Mouse (Mus musculus) G1E (cell line): Measurements from ENCODE around the gene Eef1akmt2. TPM values are rescaled to one million over a fixed set of nuclear protein-coding genes. Genes with fewer than 3 reads are reported as not detected.

ENCODE experiments used
- ATAC-seq: 2 replicates; pipeline ENCODE4 v1.8.0; 2016; ENCODE audit warnings: mild to moderate bottlenecking; ENCODE audit not compliant: insufficient number of reproducible peaks, poor library complexity, low FRiP score, severe bottlenecking; ENCODE audit errors: extremely low read depth
- DNase-seq: peaks from one replicate; pipeline ENCODE4 v3.0.0; 2012; ENCODE audit warnings: low spot score
- H3K27me3 ChIP-seq: 2 replicates; pipeline ENCODE4 v1.6.1; 2012; ENCODE audit warnings: mild to moderate bottlenecking, low read length, inconsistent platforms; ENCODE audit not compliant: insufficient read depth
- H3K36me3 ChIP-seq: replicated peaks from 2 replicates; pipeline ENCODE3; 2012; ENCODE audit warnings: mild to moderate bottlenecking, inconsistent platforms
- H3K4me1 ChIP-seq: 2 replicates; pipeline ENCODE4 v1.6.1; 2012; ENCODE audit warnings: low read depth, low read length, inconsistent platforms, mixed read lengths; ENCODE audit not compliant: insufficient read depth
- H3K4me3 ChIP-seq: 2 replicates; pipeline ENCODE4 v1.5.1; 2012; ENCODE audit warnings: low read depth, mild to moderate bottlenecking, inconsistent platforms, low read length, moderate library complexity, mixed read lengths
- H3K9me3 ChIP-seq: replicated peaks from 2 replicates; pipeline ENCODE4 v1.6.1; 2012; ENCODE audit warnings: inconsistent platforms
- CTCF ChIP-seq: IDR thresholded peaks from 2 replicates; pipeline ENCODE4 v1.5.1; 2012; ENCODE audit warnings: low read depth, low read length, inconsistent platforms, mixed read lengths
- GATA1 ChIP-seq: IDR thresholded peaks from 2 replicates; pipeline ENCODE4 v1.6.1; 2012; ENCODE audit warnings: borderline replicate concordance, low read length, inconsistent platforms, mixed read lengths
- GATA2 ChIP-seq: IDR thresholded peaks from 2 replicates; pipeline ENCODE4 v1.6.1; 2012; ENCODE audit warnings: low read depth, low read length, inconsistent platforms, borderline replicate concordance
- POLR2AphosphoS5 ChIP-seq: IDR thresholded peaks from 2 replicates; pipeline ENCODE4 v1.6.1; 2012; ENCODE audit warnings: low read depth, low read length, inconsistent platforms; ENCODE audit not compliant: insufficient replicate concordance
- TAL1 ChIP-seq: conservative IDR thresholded peaks from 2 replicates; pipeline ENCODE4 v1.6.1; 2012; ENCODE audit warnings: low read depth, low read length, inconsistent platforms, mixed read lengths
- polyA plus RNA-seq: library from polyadenylated mRNA; stranded (reverse); fragments of >175 nt; gene quantifications from 2 replicates; pipeline ENCODE4 v1.2.3, GENCODE M21; 2012
- total RNA-seq, 2 experiments: library from RNA; stranded (forward) in 1 of 2; stranded (reverse) in 1 of 2; fragments of 200-1000 nt in 1 of 2; fragments of >200 nt in 1 of 2; fragmentation: Nextera tagmentation in 1 of 2; gene quantifications; 2 replicates each; pipeline ENCODE4 v1.2.3; 2014 to 2017

Eef1akmt2 gene
- total and polyA plus RNA-seq, 3 experiments: 16.5 to 74.1 (median 28.4) TPM

DNA sequence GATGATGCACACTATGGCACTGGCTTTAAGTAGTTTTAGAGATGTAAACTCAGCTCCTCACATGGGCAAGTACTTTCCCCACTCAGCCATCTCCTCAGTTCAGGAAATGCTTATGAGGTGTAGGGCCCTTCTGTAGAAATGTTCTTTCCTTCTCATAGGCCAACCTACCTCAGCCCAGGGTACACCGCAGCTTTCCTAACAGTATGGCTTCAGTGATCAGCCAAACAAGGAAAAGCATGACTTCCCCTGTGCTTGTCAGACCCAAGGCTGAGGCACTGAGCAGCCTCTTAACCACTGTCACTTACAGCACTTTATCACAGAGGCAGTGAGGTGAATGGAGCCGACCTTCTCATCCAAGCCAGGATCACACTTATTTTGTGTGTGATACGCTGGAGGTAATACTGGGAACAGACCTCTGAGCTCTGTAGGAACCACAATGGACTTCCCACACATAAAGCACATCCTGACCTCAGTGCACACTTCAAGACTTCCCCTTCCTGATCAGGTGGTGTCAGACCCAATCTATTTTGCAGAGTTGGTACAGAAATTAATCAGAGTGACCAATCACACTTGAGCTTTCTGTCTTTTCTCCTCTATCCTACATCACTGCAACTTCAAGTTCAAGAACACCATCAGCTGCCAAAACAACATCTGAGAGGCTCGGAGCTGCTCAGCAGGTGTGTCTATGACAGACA is 64.8 kb downstream of the Eef1akmt2 start:
- H3K4me1 ChIP-seq: peaks cover 22% of the 10 kb centered on the region
- no peaks in the 10 kb centered on the region for H3K9me3 ChIP-seq
- no peaks in the 10 kb centered on the region for H3K27me3 ChIP-seq
- H3K36me3 ChIP-seq: peaks cover 86% of the 10 kb centered on the region
- ATAC-seq: no peak
- DNase-seq: no peak
- TF ChIP-seq GATA2 (no peak), TAL1 (no peak), POLR2AphosphoS5 (no peak), GATA1 (no peak), CTCF (no peak)
- H3K4me3 ChIP-seq: no peak overlapping the region

DNA sequence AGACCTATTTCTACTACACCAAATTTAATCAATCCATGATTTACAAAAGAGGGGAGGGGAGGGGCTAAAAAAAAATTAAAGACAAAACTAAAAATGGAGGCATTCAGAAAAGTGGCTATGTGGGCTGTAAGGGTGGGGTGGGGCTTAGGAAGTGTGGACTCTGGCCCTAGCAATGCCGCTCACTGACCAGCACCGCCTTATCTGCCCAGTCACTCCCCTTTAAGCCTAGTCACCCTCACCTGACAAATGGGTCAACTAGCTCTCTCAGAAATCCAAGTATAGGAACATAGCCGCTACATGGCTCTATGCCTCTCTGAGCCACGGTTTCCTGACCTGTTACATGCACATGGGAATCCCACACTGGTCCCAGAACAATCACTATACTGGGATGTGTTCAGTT is 65.5 kb downstream of the Eef1akmt2 start:
- ATAC-seq: no peak
- no peak for TF ChIP-seq GATA1
- TF ChIP-seq TAL1: no peak
- TF ChIP-seq POLR2AphosphoS5: no peak
- TF ChIP-seq GATA2: no peak
- no peak for TF ChIP-seq CTCF
- Histone ChIP-seq H3K36me3 (peaks cover 80% of the 10 kb centered on the region), H3K4me3 (no peak overlapping the region), H3K27me3 (no peaks in the 10 kb centered on the region), H3K9me3 (no peaks in the 10 kb centered on the region), H3K4me1 (peaks cover 18% of the 10 kb centered on the region)
- no peak for DNase-seq

DNA sequence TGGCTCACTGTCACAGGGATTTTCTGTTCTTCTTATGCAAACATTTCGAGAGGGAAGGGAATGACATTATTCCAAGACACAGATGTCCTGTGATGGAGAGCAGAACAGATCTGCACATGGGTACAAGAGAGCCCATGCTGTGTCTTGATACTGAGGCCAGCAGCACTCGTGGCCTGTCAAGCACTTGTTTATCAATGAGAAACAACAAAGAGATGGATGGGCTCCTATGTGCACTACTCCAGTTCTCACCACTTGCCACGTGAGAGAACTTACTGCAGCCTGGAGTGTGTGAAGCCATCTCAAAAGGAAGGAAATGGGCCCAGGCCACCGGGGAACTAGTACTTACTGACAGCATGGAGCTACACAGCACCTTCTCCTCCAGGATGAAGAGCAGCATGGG is 66.0 kb downstream of the Eef1akmt2 start:
- DNase-seq (no peak), ATAC-seq (no peak)
- H3K36me3 ChIP-seq: peaks cover 80% of the 10 kb centered on the region
- TF ChIP-seq CTCF: no peak
- TF ChIP-seq GATA2: no peak
- no peak for TF ChIP-seq GATA1
- no peak for TF ChIP-seq TAL1
- TF ChIP-seq POLR2AphosphoS5: no peak
- H3K27me3 ChIP-seq: no peaks in the 10 kb centered on the region
- no peaks in the 10 kb centered on the region for H3K9me3 ChIP-seq
- H3K4me3 ChIP-seq: no peak overlapping the region
- H3K4me1 ChIP-seq: peaks cover 16% of the 10 kb centered on the region

DNA sequence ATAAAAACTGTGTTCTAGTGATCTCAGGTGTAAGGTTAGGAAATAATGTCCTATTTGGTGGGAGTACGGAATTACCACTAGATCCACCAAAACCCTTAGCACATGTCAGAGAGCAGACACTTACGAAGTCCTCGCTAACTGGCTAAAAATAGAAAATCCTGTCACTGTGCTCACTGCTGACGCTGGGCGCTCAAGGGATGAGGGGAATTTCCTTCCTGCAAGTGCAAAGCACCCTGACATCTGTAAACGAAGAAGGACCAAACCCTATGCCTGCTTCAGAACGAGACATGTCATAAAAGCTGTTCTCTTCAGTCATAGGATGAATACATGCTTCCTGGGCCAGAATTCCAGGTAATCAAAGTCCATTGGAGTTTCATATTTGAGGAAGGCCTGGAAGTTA is 66.5 kb downstream of the Eef1akmt2 start:
- TF ChIP-seq GATA2: no peak
- TF ChIP-seq POLR2AphosphoS5: no peak
- TF ChIP-seq TAL1: no peak
- TF ChIP-seq GATA1: no peak
- TF ChIP-seq CTCF: no peak
- DNase-seq (no peak), ATAC-seq (no peak)
- H3K27me3 ChIP-seq: no peaks in the 10 kb centered on the region
- no peak overlapping the region for H3K4me3 ChIP-seq
- peaks cover 16% of the 10 kb centered on the region for H3K4me1 ChIP-seq
- H3K36me3 ChIP-seq: peaks cover 82% of the 10 kb centered on the region
- no peaks in the 10 kb centered on the region for H3K9me3 ChIP-seq

DNA sequence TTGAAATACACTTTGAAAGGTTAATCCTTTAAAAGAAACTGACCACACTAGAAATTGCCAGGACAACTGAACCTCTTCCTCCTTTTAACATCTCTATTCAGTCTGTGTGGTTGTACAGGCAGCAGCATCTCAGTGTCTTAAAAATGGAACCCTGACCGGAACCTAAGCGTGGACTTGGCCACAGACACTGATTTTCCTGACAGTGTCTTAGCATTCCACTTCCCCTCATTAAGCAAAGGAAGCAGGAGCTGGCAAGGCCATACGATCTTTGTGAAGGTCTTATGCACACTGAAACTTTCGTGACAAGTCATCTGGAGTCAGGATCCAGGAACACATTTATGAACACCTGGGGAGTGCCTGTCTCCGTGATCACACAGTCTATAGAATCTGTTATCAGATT is 68.4 kb downstream of the Eef1akmt2 start:
- Histone ChIP-seq H3K27me3 (no peaks in the 10 kb centered on the region), H3K36me3 (peaks cover 79% of the 10 kb centered on the region), H3K9me3 (no peaks in the 10 kb centered on the region), H3K4me1 (peaks cover 16% of the 10 kb centered on the region), H3K4me3 (no peak overlapping the region)
- DNase-seq (no peak), ATAC-seq (no peak)
- TF ChIP-seq GATA1 (no peak), CTCF (no peak), TAL1 (no peak), GATA2 (no peak)

DNA sequence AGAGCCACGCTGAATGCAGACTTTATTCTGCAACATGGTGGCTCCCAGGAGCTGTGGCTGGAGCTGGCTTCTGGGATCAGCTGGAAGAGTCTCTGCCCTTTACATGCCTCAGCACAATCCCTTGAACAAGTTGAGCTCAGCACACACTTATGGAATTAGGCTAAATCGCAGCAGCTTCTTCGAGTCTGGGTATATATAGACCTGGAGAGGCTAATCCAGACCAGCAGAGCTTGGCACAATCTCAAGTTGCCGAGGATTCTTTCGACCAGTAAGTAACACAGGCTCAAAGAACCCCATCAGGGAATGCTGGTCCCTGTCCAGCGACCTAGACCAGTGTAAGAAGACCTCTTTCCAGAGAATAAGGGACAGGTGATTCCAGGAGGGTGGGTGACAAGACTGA is 70.6 kb downstream of the Eef1akmt2 start:
- DNase-seq (no peak), ATAC-seq (no peak)
- Histone ChIP-seq H3K36me3 (peaks cover 80% of the 10 kb centered on the region), H3K9me3 (no peaks in the 10 kb centered on the region), H3K27me3 (no peaks in the 10 kb centered on the region), H3K4me1 (peaks cover 34% of the 10 kb centered on the region), H3K4me3 (no peak overlapping the region)
- no peak for TF ChIP-seq GATA1
- no peak for TF ChIP-seq CTCF
- TF ChIP-seq POLR2AphosphoS5: no peak
- no peak for TF ChIP-seq TAL1
- TF ChIP-seq GATA2: no peak
